Mouse (Mus musculus): ENCODE results near the gene Birc6.

GRCm38 (mm10) chr17:74569219-74569618 lies 41.1 kb downstream of the Birc6 start:
- TF ChIP-seq POLR2A (IDR thresholded peaks at IDR 0.05; ENCODE audit: borderline replicate concordance, insufficient read depth, low read length) (no peak), CTCF (IDR thresholded peaks at IDR 0.05; ENCODE audit: borderline replicate concordance, insufficient read depth, low read depth, low read length) (no peak)
